Mouse (Mus musculus): ENCODE data around the gene Nrxn2.

DNA sequence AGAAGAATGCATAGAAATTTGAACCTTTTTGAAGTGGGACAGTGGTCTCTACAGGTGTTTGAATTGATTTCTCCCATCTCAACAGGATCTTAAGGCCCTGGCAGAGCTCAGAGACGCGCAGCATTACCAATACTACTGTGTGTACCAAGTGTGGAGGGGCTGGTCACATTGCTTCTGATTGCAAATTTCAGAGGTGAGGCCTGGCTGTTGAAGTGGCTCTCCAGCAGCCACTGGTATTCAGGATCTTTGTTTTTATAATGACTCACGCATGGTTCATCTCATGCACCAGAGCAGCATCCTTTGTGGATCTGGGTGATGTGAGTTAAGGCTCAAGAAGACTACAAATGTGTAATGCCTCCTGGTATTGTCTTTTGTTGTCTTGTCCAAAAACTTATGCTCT lies 46.1 kb upstream of the Nrxn2 start:
- TF ChIP-seq POLR2A (IDR thresholded peaks at IDR 0.05; ENCODE audit: low read depth, low read length), result no peak
- no peak for TF ChIP-seq CTCF (IDR thresholded peaks at IDR 0.05; ENCODE audit: extremely low read depth, insufficient read length, insufficient replicate concordance, low read depth, low read length)

Measured in small intestine, adult 2 months (tissue).